Mouse (Mus musculus) heart, embryonic 11.5 days (tissue): ENCODE measurements around the gene Cpxm1. TPM values are rescaled to one million over a fixed set of nuclear protein-coding genes. Genes with fewer than 3 reads are reported as not detected.

Experiments
- ATAC-seq: fragments of 200-750 bp; cut with Nextera tagmentation; replicated peaks from 2 replicates; pipeline ENCODE4 v1.8.0; 2017; ENCODE audit warnings: moderate library complexity; ENCODE audit not compliant: insufficient number of reproducible peaks, low FRiP score, low TSS enrichment
- H3K27ac ChIP-seq: fragments of 300-500 bp; sonication (generic); 2 replicates; pipeline ENCODE4 v1.5.1; 2014; ENCODE audit warnings: mild to moderate bottlenecking, low read depth, low read length
- H3K27me3 ChIP-seq: fragments of 300-500 bp; sonication (generic); 2 replicates; pipeline ENCODE4 v1.6.1; 2014; ENCODE audit warnings: mild to moderate bottlenecking, low read length, mixed read lengths; ENCODE audit not compliant: control insufficient read depth, insufficient read depth
- H3K36me3 ChIP-seq: fragments of 300-500 bp; sonication (generic); 2 replicates; pipeline ENCODE4 v1.6.1; 2014; ENCODE audit warnings: mild to moderate bottlenecking, low read length, moderate library complexity, mixed read lengths; ENCODE audit not compliant: control insufficient read depth, insufficient read depth
- H3K4me1 ChIP-seq: fragments of 300-500 bp; sonication (generic); 2 replicates; pipeline ENCODE4 v1.6.1; 2014; ENCODE audit warnings: low read length; ENCODE audit not compliant: control insufficient read depth, insufficient read depth
- H3K4me2 ChIP-seq: fragments of 300-500 bp; sonication (generic); 2 replicates; pipeline ENCODE4 v1.6.1; 2014; ENCODE audit warnings: mild to moderate bottlenecking, moderate library complexity
- H3K4me3 ChIP-seq: fragments of 300-500 bp; sonication (generic); 2 replicates; pipeline ENCODE4 v1.5.1; 2014; ENCODE audit warnings: low read depth, low read length
- H3K9ac ChIP-seq: fragments of 300-500 bp; sonication (generic); 2 replicates; pipeline ENCODE4 v1.6.1; 2014; ENCODE audit warnings: mild to moderate bottlenecking, low read depth, low read length, moderate library complexity
- H3K9me3 ChIP-seq: fragments of 300-500 bp; sonication (generic); replicated peaks from 2 replicates; pipeline ENCODE4 v1.6.1; 2016; ENCODE audit warnings: low read length; ENCODE audit not compliant: control insufficient read depth
- WGBS: fragments of 180-500 bp; shearing (Covaris S2); extraction: QIAGEN DNeasy Blood & Tissue Kit; methylation state at CpG from one replicate; pipeline ENCODE4 v1.1.7; 2014; ENCODE audit not compliant: insufficient replicate concordance; 5-methylcytosine and 5-hydroxymethylcytosine counted together
- polyA plus RNA-seq: library from polyadenylated mRNA; unstranded; fragments of >200 nt; fragmentation: Nextera tagmentation; extraction: Ambion mirVana; gene quantifications from 2 replicates; pipeline ENCODE4 v1.2.1, GENCODE M21; 2014

Gene Cpxm1
- polyA plus RNA-seq, 1 experiment from 2014 or later, result 27.0 TPM

DNA sequence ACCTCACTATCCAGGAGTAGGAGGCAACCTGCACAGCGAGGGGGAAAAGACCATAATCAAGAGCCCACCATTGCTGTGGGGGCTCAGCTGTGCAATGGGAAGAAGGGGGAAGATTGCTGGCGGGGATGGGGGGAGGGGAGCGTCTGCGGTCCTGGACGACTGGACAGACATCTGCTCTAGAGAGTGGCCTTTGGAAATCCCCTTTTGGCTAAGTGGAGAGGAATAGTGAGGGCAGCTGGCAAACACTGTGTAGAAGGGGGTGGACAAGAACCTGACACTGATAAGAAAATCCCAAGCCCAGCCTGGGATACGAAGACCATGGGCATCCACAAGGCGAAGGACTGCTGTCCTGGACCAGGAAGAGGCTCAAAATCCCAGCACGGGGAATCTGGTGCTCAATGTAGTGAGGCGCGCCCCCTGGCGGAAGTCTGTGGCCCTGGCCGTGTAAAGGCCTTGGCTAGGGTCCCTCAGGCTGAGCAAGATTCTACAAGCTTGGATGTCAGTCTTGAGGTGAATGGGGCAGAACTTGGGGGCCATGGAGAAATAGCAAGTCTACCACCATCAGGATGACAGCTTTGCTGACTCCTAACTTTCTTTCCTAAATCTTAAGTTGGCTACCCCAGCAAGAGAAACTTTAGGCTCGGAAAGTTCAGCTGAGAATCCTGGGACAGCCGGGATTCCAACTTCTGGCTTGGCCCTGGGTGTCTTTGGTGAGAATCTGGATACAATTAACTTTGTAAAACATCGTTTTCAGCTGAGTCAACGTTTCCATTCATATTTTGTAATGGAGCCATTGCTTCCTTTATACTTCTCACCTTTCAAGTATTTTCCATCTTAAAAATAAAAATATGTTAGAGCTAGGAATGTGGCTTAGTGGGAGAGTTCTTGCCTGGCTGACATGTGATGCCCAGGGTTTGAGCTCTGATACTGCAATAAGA, 14.5 kb upstream of the Cpxm1 start:
- 32% methylated on average over 16 of the region's 16 CpGs for WGBS
- ATAC-seq, result peak; percentile 46; the same call in 1 of the 2 replicates
- H3K4me1 ChIP-seq, result no peaks in the 10 kb centered on the region
- H3K27ac ChIP-seq, result no peak overlapping the region
- no peaks in the 10 kb centered on the region for H3K36me3 ChIP-seq
- no peaks in the 10 kb centered on the region for H3K9me3 ChIP-seq
- H3K9ac ChIP-seq, result no peak overlapping the region
- no peak overlapping the region for H3K4me3 ChIP-seq
- peaks cover under 1% of the 10 kb centered on the region; the same call in 1 of the 2 replicates for H3K27me3 ChIP-seq
- no peak overlapping the region for H3K4me2 ChIP-seq

DNA sequence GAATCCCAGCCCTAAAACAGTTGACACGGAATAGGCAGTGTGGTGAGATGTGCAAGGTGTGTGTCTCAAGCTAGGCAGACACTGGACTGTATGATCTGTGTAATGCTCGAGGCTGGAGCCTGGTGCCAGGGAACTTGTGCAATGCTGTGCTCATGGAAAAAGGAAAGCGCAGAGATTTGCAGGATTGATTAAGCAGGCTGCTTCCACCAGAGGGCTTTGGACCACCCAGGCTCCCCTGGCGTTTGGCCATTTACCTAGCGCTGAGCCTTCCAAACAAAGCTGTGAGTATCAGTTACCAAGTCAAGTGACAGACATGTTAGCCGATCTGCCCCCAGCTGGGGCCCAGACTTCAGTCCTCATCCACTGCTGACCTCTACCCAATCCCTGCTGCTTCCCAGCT, 10.8 kb upstream of the Cpxm1 start:
- H3K9ac ChIP-seq, result no peak overlapping the region
- H3K36me3 ChIP-seq, result no peaks in the 10 kb centered on the region
- peaks cover 3% of the 10 kb centered on the region; the same call in 1 of the 2 replicates for H3K27me3 ChIP-seq
- no peak overlapping the region for H3K4me3 ChIP-seq
- no peak overlapping the region for H3K4me2 ChIP-seq
- no peak overlapping the region for H3K27ac ChIP-seq
- H3K4me1 ChIP-seq, result no peaks in the 10 kb centered on the region
- no peak for ATAC-seq
- WGBS, result 16% methylated on average over 6 of the region's 6 CpGs
- H3K9me3 ChIP-seq, result no peaks in the 10 kb centered on the region

- ATAC-seq, result no peak
- WGBS, result 63% methylated on average over 2 of the region's 2 CpGs
- Histone ChIP-seq H3K9ac (no peak within 1 kb of the TSS), H3K27ac (no peak within 1 kb of the TSS), H3K27me3 (peaks cover 3% of the 10 kb centered on the region; the same call in 1 of the 2 replicates), H3K4me1 (no peaks in the 10 kb centered on the region), H3K4me2 (no peak within 1 kb of the TSS), H3K9me3 (no peaks in the 10 kb centered on the region), H3K4me3 (no peak within 1 kb of the TSS), H3K36me3 (no peaks in the 10 kb centered on the region)
These were observed 8.8 kb upstream of the Cpxm1 start, which contains the start of gene Tmem239 for GRCm38 (mm10) chr2:130406178-130406577. Tmem239 (plus strand) TSS chr2:130406478.

GRCm38 (mm10) chr2:130404939-130405338, 7.6 kb upstream of the Cpxm1 start, which contains the start of the genes Gm28372 and 1700020A23Rik:
Gm28372 (plus strand) TSS chr2:130405239.
1700020A23Rik (plus strand) TSS chr2:130405259.
- 75% methylated on average over 1 of the region's 1 CpGs for WGBS
- H3K36me3 ChIP-seq, result no peaks in the 10 kb centered on the region
- H3K4me3 ChIP-seq, result no peak within 1 kb of the TSS
- peaks cover 3% of the 10 kb centered on the region; the same call in 1 of the 2 replicates for H3K27me3 ChIP-seq
- H3K9me3 ChIP-seq, result no peaks in the 10 kb centered on the region
- no peak within 1 kb of the TSS for H3K9ac ChIP-seq
- H3K4me2 ChIP-seq, result no peak within 1 kb of the TSS
- H3K27ac ChIP-seq, result no peak within 1 kb of the TSS
- no peak for ATAC-seq
- no peaks in the 10 kb centered on the region for H3K4me1 ChIP-seq

GRCm38 (mm10) chr2:130401891-130402290, 4.5 kb upstream of the Cpxm1 start:
- H3K27me3 ChIP-seq, result peaks cover 10% of the 10 kb centered on the region
- no peak overlapping the region for H3K9ac ChIP-seq
- WGBS, result 74% methylated on average over 4 of the region's 4 CpGs
- no peaks in the 10 kb centered on the region for H3K36me3 ChIP-seq
- no peaks in the 10 kb centered on the region for H3K9me3 ChIP-seq
- no peak for ATAC-seq
- H3K4me3 ChIP-seq, result no peak overlapping the region
- no peak overlapping the region for H3K27ac ChIP-seq
- H3K4me1 ChIP-seq, result peaks cover 6% of the 10 kb centered on the region; the same call in 1 of the 2 replicates
- H3K4me2 ChIP-seq, result no peak overlapping the region

DNA sequence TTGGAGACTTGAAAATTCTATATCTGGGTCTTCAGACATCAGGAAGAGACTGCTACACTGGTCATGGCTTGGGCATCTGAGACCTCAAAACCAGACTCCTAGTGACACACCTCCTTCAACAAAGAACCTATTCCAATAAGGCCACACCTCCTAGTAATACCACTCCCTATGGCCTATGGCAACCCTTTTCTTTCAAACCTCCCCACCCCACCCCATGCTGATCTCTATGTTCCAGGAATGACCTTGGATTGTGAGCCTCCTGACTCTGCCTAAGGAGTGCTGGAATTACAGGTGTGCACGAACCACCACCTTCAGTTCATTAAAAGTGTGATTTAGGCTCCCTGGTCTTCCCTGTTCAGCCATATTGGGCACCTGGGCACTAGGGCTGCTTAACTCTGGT, 2.7 kb upstream of the Cpxm1 start:
- Histone ChIP-seq H3K9me3 (no peaks in the 10 kb centered on the region), H3K4me2 (no peak overlapping the region), H3K9ac (no peak overlapping the region), H3K4me1 (peaks cover 6% of the 10 kb centered on the region; the same call in 1 of the 2 replicates), H3K36me3 (no peaks in the 10 kb centered on the region), H3K27ac (no peak overlapping the region), H3K4me3 (no peak overlapping the region), H3K27me3 (peaks cover 7% of the 10 kb centered on the region; the same call in 1 of the 2 replicates)
- 85% methylated on average over 1 of the region's 1 CpGs for WGBS
- no peak for ATAC-seq

- peak overlapping the region; percentile 91 for H3K4me2 ChIP-seq
- ATAC-seq, result no peak
- peak overlapping the region; percentile 58 for H3K4me3 ChIP-seq
- H3K9ac ChIP-seq, result peak overlapping the region; percentile 77; the same call in 1 of the 2 replicates
- WGBS, result 9% methylated on average over 14 of the region's 14 CpGs
- H3K9me3 ChIP-seq, result no peaks in the 10 kb centered on the region
- H3K27me3 ChIP-seq, result peaks cover 7% of the 10 kb centered on the region; the same call in 1 of the 2 replicates
- H3K36me3 ChIP-seq, result no peaks in the 10 kb centered on the region; the same call in 1 of the 2 replicates
- H3K4me1 ChIP-seq, result peaks cover 6% of the 10 kb centered on the region; the same call in 1 of the 2 replicates
- H3K27ac ChIP-seq, result no peak overlapping the region
These were observed 717 bp upstream of the Cpxm1 start for GRCm38 (mm10) chr2:130398091-130398490.

DNA sequence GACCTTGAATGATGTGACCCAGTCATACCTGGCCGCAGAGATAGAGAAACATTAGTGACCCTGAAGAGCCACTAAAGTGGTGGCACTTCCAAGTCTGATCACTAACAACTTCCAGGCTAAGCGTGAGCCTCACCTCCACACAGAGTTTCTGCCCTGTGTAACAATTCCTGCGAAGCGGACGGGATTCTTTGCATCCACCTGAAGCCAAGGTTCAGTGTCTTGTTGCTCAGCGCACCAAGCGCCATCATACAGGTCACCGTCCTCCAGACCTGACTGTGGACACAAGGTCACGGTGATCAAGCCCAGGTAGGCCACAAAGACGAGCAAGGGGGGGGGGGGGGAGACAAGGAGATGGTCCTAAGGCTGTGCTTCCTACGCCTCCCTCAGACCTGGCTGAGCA, 1.7 kb downstream of the Cpxm1 start:
- Histone ChIP-seq H3K27ac (no peak overlapping the region), H3K27me3 (peaks cover 7% of the 10 kb centered on the region; the same call in 1 of the 2 replicates), H3K36me3 (no peaks in the 10 kb centered on the region; the same call in 1 of the 2 replicates), H3K4me2 (no peak overlapping the region), H3K4me3 (no peak overlapping the region), H3K9ac (no peak overlapping the region), H3K9me3 (no peaks in the 10 kb centered on the region), H3K4me1 (peaks cover 6% of the 10 kb centered on the region; the same call in 1 of the 2 replicates)
- ATAC-seq, result no peak
- 92% methylated on average over 11 of the region's 11 CpGs for WGBS
